Mouse (Mus musculus) right cerebral cortex, postnatal 25 days (tissue): Measurements from ENCODE around the gene Gm36028.

Source experiments
- DNase-seq: peaks from one replicate; pipeline ENCODE4 v3.0.0; 2022

The Gm36028 gene

DNA sequence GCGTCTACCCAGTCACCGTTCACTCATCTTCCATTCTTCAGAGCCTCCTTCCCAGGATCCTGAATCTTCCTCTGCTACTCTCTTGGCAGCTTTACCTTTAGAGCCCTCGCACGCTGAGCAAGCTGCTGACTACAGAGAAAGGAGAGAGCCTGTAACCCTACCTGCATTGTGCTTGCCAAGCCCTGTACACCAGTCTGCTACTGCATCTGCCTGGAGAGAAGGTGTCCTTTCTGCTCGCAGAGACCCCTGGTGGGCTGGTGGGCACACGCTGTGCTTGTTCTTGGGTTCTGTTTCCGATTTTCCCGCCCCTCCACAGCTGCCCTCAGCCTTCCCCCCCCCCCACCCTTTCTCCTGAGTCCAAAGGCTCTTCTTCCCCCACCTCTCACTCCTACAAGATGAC lies 53.7 kb downstream of the Gm36028 start:
- DNase-seq: no peak

GRCm38 (mm10) chr16:37805746-37806495 lies 55.0 kb downstream of the Gm36028 start:
- DNase-seq: no peak

GRCm38 (mm10) chr16:37803387-37803950 lies 57.5 kb downstream of the Gm36028 start:
- no peak for DNase-seq

DNA sequence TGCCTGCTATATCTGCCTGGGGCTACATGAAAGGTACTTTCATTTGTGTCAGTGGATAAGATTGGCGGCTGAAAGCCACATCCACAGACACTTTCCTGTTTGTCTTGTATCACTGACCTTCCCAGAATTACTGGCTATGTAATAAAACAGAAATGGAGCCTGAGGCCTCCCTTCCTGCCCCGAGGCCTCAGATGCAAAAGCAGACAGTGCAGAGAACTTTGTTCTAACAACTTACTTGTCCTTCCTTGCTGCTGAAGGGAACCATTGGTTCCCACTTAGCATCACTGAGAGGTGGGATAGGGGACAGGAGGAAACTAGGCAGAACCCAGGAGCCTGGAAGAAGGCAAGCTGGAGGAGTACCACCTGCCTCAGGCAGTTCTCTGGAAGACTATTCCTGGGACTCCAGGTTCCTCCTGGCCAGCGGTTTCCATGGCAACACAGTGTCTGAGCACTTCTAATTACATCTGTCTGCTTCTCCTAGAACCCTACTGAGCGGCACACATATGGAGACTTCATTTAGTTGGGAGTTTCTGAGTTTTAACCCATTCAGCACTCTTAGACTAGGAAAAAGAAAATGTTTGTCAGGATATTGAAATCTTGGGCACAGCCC lies 58.2 kb downstream of the Gm36028 start:
- DNase-seq: peak; percentile 62

DNA sequence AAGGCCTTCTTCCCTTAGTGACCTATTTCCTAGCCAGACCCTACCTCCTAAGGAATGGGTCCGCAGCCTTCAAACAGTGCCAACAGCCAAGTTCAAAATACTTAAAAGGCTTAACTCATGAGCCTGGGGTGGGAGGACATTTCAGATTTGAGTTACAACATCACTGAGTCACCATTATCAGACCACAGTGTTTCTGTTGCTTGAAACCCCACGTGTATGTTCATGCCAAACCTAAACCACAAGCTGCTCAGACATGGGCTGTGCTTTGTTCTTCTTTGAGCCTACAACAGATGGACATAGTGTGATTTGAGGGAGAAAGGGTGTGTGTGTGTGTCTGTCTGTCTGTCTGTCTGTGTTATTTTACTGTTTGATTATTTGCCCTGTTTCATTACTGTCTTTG lies 59.8 kb downstream of the Gm36028 start:
- no peak for DNase-seq
